Mouse (Mus musculus) ES-Bruce4 (cell line): ENCODE results near the gene Pla2g16. TPM values are rescaled to one million over a fixed set of nuclear protein-coding genes. Genes with fewer than 3 reads are reported as not detected.
A peak's percentile ranks its signal among the peaks of the same experiment; 100 is the strongest.

Experiments
- H3K27ac ChIP-seq: 2 replicates; pipeline ENCODE4 v1.5.1; 2012; ENCODE audit warnings: low read length, inconsistent platforms; ENCODE audit not compliant: insufficient read depth
- H3K27me3 ChIP-seq: 2 replicates; pipeline ENCODE4 v1.6.1; 2012; ENCODE audit warnings: mild to moderate bottlenecking, low read length, inconsistent platforms; ENCODE audit not compliant: control insufficient read depth, poor library complexity, insufficient read depth, severe bottlenecking
- H3K36me3 ChIP-seq: 2 replicates; pipeline ENCODE4 v1.6.1; 2012; ENCODE audit warnings: inconsistent platforms, mild to moderate bottlenecking, low read length, moderate library complexity; ENCODE audit not compliant: control insufficient read depth, poor library complexity, insufficient read depth, severe bottlenecking
- H3K4me1 ChIP-seq: one replicate; pipeline ENCODE4 v1.8.1; 2011; ENCODE audit warnings: low read length; ENCODE audit not compliant: control insufficient read depth, insufficient read depth
- H3K4me3 ChIP-seq: 2 replicates; pipeline ENCODE4 v1.5.1; 2011; ENCODE audit warnings: low read depth, mild to moderate bottlenecking, low read length
- H3K9ac ChIP-seq: 2 replicates; pipeline ENCODE4 v1.6.1; 2012; ENCODE audit warnings: low read depth, mild to moderate bottlenecking, inconsistent platforms; ENCODE audit not compliant: poor library complexity, severe bottlenecking
- H3K9me3 ChIP-seq: replicated peaks from 2 replicates; pipeline ENCODE4 v1.6.1; 2012; ENCODE audit warnings: mild to moderate bottlenecking, low read length, inconsistent platforms; ENCODE audit not compliant: control insufficient read depth, poor library complexity, insufficient read depth, severe bottlenecking
- CTCF ChIP-seq: IDR thresholded peaks from one replicate; pipeline ENCODE4 v1.8.1; 2011; ENCODE audit warnings: low read depth, low read length
- EP300 ChIP-seq: IDR thresholded peaks from 2 replicates; pipeline ENCODE4 v1.6.1; 2011; ENCODE audit warnings: low read depth, low read length; ENCODE audit not compliant: insufficient read depth
- POLR2A ChIP-seq: IDR thresholded peaks from one replicate; pipeline ENCODE4 v1.8.1; 2011; ENCODE audit warnings: low read length; ENCODE audit not compliant: insufficient read depth
- polyA plus RNA-seq: library from polyadenylated mRNA; stranded (reverse); fragments of >200 nt; gene quantifications from 2 replicates; pipeline ENCODE4 v1.2.4, GENCODE M21; 2011; ENCODE audit warnings: low read depth; ENCODE audit not compliant: missing spikeins, insufficient read depth, insufficient read length

Pla2g16 gene
- polyA plus RNA-seq, 1 experiment = 10.5 TPM

DNA sequence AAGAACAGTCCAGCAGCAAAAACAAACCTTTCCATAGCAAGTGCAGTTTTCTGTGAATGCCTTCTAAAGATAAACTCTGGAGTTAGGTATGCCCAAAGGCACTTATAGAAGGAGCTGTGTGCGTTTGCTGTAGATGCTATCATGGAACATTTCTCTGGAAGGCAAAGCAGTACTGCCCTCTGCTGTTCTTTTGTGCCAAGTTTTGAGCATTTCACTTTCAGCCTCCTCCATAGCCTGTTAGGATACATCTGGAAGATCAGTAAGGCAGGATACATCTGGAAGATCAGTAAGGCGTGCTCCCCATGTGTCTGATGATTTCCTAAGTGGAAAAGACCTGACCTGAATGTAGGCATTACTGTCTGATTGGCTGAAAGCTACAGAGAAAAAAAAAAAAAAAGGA is 38.3 kb downstream of the Pla2g16 start:
- H3K27me3 ChIP-seq = no peaks in the 10 kb centered on the region
- TF ChIP-seq CTCF = peak; percentile 46
- TF ChIP-seq EP300 = no peak

DNA sequence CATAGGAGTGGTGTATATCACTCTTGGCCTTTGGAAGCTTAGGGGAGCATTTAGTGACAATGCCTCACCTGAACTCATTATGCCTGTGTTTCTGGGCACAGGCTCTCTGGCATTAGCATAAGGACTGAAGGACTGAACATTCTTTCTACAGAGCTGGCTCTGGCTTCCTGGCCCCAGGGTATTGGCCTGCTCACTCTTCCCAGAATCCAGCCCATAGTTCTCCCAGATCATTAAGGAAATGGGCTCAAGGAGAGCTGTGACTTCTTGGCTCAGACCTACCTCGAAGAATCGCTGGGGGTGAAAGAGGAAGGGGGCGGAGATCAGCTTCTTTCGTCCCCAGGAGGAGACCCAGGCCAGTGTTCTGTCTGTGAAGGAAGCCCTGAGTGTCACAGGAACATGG is 41.2 kb downstream of the Pla2g16 start:
- no peaks in the 10 kb centered on the region for H3K27me3 ChIP-seq
- H3K27ac ChIP-seq = no peak overlapping the region
- H3K9ac ChIP-seq = no peak overlapping the region
- no peaks in the 10 kb centered on the region for H3K4me1 ChIP-seq
- H3K36me3 ChIP-seq = no peaks in the 10 kb centered on the region
- TF ChIP-seq CTCF = no peak
- TF ChIP-seq POLR2A = no peak
- no peak for TF ChIP-seq EP300
- H3K4me3 ChIP-seq = no peak overlapping the region
- H3K9me3 ChIP-seq = no peaks in the 10 kb centered on the region

More for the DNA sequence above, 38.3 kb downstream of the Pla2g16 start:
- H3K4me3 ChIP-seq = no peak overlapping the region
- no peaks in the 10 kb centered on the region for H3K36me3 ChIP-seq
- no peak overlapping the region for H3K9ac ChIP-seq
- H3K4me1 ChIP-seq = no peaks in the 10 kb centered on the region
- no peaks in the 10 kb centered on the region for H3K9me3 ChIP-seq
- H3K27ac ChIP-seq = no peak overlapping the region

- Histone ChIP-seq H3K9ac (no peak overlapping the region), H3K27ac (no peak overlapping the region), H3K9me3 (no peaks in the 10 kb centered on the region), H3K27me3 (no peaks in the 10 kb centered on the region), H3K4me1 (no peaks in the 10 kb centered on the region), H3K4me3 (no peak overlapping the region), H3K36me3 (no peaks in the 10 kb centered on the region)
- TF ChIP-seq EP300 (no peak), CTCF (no peak), POLR2A (no peak)
Observed at GRCm38 (mm10) chr19:7601551-7601950, 44.3 kb downstream of the Pla2g16 start.

DNA sequence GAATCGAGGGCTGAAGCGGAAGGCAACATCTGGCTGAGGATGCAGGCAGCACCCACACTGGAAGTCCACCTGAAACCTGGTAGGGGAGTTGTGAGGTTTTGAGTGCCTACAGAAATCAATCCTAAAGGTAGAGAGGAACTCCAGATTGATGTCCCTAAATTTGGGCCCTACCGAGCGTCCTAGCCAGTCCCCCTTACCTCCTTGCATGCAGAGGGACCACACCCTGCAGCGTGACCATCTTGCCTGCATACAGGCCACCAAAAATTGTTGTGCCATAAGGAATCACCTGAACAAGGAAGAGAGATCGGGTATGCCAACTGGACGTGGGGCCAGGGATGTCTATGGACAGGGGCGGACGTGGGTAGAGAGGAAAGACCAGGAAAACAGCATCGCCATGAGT is 46.8 kb downstream of the Pla2g16 start:
- peaks cover 3% of the 10 kb centered on the region for H3K4me1 ChIP-seq
- H3K9me3 ChIP-seq = no peaks in the 10 kb centered on the region
- no peak for TF ChIP-seq EP300
- TF ChIP-seq POLR2A = no peak
- no peak for TF ChIP-seq CTCF
- no peaks in the 10 kb centered on the region for H3K27me3 ChIP-seq
- no peak overlapping the region for H3K4me3 ChIP-seq
- no peak overlapping the region for H3K27ac ChIP-seq
- no peak overlapping the region for H3K9ac ChIP-seq
- no peaks in the 10 kb centered on the region for H3K36me3 ChIP-seq

GRCm38 (mm10) chr19:7605013-7605412 is 47.8 kb downstream of the Pla2g16 start:
- no peak overlapping the region for H3K27ac ChIP-seq
- H3K9me3 ChIP-seq = no peaks in the 10 kb centered on the region
- H3K4me3 ChIP-seq = no peak overlapping the region

GRCm38 (mm10) chr19:7605930-7606783 is 48.9 kb downstream of the Pla2g16 start:
- peaks cover 3% of the 10 kb centered on the region for H3K4me1 ChIP-seq
- no peaks in the 10 kb centered on the region for H3K27me3 ChIP-seq
- no peaks in the 10 kb centered on the region for H3K9me3 ChIP-seq
- H3K9ac ChIP-seq = no peak overlapping the region
- TF ChIP-seq POLR2A (no peak), CTCF (peak; percentile 29)
- H3K36me3 ChIP-seq = no peaks in the 10 kb centered on the region
- peak overlapping the region; percentile 42 for H3K4me3 ChIP-seq
- no peak overlapping the region for H3K27ac ChIP-seq

More at GRCm38 (mm10) chr19:7605013-7605412, 47.8 kb downstream of the Pla2g16 start:
- no peak overlapping the region for H3K9ac ChIP-seq
- H3K27me3 ChIP-seq = no peaks in the 10 kb centered on the region
- peaks cover 3% of the 10 kb centered on the region for H3K4me1 ChIP-seq
- H3K36me3 ChIP-seq = no peaks in the 10 kb centered on the region
- TF ChIP-seq CTCF (no peak), EP300 (no peak), POLR2A (no peak)
